Mouse (Mus musculus): ENCODE results near the gene Cfdp1. TPM values are rescaled to one million over a fixed set of nuclear protein-coding genes. Genes with fewer than 3 reads are reported as not detected.

Cfdp1 gene
- polyA plus RNA-seq, 1 experiment from 2014 or later = 195 TPM

DNA sequence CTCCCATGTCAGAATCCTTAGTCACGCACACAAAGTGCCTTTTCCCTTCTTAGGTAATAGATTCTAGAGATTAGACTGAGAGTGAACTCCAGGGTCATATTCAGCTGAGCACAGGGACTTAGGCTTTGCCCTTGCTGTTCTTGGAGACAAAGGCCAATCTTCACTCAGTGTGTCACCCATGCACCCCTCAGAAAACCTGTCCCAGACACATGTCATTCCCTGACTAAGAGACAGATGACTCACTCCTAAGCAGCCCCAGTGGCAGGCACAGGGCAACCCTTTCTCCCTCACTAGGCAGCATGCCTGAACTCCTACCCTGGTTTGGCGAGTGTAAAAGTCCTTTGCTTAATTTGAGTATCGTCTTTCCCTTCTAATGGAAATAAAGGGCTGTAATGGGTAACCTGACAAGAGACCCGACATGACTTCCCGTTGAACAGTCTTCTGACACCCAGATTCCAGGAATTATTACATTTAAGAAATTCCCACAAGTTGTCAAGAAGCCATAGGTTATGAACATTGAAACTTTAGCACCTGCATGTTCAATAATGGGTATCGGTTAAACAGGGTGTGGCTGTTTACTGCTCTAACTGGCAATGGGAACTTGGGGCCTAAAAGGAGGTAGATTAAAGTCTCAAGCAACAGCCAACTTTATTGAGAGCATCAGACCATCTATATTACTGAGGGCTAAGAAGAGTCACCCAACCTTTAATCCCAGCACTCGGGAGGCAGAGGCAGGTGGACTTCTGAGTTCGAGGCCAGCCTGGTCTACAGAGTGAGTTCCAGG lies 106.0 kb downstream of the Cfdp1 start:
- H3K27ac ChIP-seq (ENCODE audit: low read depth) = no peak overlapping the region
- DNase-seq = no peak
- H3K4me2 ChIP-seq = no peak overlapping the region
- no peak for ATAC-seq (ENCODE audit: insufficient read depth)
- H3K36me3 ChIP-seq (ENCODE audit: insufficient read depth) = no peaks in the 10 kb centered on the region
- no peaks in the 10 kb centered on the region for H3K9me3 ChIP-seq (ENCODE audit: low read depth, low read length)
- peaks cover 19% of the 10 kb centered on the region for H3K4me1 ChIP-seq (ENCODE audit: insufficient read depth)
- H3K4me3 ChIP-seq (ENCODE audit: low read depth, low read length) = no peak overlapping the region
- no peaks in the 10 kb centered on the region for H3K27me3 ChIP-seq (ENCODE audit: insufficient read depth, low read length)
- WGBS = 72% methylated on average over 8 of the region's 8 CpGs
- no peak for TF ChIP-seq CTCF (IDR thresholded peaks at IDR 0.05; ENCODE audit: low read depth)
- H3K9ac ChIP-seq = no peak overlapping the region

DNA sequence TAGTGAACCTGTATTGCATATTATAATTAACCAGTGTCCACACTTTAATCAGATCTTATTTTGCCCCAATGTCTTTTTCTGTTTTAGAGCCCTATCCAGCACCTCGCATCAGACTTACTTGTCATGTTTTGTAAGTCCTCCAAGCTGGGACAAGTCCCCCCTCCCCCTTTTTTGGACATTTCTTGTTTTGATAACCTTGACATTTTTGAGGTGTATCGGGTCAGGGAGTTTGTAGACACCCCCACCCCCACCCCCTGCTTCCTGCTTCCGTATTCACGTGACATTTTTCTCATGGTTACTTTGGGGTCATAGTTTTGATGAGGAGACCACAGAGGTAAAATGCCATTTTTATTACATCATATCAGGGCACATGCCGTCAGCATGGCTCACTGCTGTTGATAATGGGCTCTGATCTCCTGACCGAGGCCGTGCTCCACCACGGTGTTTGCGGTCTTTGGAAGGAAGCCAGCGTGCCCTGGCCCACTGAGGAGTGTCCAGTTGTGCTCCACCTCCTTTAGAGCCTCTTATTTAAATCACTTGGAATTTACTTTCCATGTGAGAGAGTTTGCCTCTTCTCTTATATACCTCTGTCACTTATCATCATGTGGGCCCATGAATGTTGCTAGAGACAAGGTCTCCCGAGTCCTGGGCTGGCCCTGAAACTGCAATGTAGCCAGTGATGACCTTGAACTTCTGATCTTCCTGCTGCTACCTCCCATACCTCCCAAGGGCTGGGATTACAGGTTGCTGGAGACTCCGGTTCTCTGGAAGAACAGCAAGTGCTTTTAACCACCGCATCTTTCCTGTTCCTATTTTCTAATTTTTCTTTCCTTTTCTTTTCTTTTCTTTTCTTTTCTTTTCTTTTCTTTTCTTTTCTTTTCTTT lies 107.3 kb downstream of the Cfdp1 start:
- no peak overlapping the region for H3K27ac ChIP-seq (ENCODE audit: low read depth)

DNA sequence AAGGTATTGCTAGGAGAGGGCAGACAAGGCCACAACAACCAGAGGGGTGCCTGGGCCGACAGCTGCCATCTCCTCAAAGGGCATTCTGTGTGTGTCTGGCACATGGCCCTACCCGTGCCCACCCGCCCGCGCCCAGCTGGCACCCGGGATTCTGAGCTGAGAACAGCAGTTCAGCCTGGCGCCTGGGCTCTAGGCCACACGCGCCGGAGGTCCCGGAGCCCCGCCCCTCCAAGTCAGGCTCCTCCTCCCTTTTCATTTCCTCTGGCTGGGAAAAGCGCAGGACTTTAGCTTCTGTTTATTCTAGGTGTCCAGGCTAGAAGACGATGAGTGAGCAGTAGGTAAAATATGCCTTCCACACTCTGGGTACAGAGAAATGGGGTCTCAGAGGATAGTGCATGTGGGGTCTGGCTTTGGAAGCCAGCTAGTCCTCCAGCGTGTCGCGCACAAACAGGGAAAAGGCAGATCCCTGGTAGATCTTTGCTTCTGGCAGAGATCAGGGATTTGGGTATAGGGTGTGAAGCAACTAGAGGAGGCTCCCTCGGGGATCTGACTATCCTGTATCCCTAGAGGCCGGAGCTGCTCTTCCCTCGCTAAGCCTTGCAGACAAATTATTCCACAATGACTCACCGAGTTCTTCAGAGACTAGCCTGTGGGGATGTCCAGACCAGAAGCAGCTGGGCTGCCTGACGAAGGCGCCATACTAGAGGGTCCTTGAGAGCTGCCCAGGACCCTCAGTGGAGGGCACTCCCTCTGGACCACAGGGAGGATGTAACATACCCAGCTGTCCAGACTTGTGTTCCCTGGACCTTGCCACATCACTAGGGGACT lies 108.3 kb downstream of the Cfdp1 start:
- peak overlapping the region; percentile 64 for H3K4me2 ChIP-seq
- no peaks in the 10 kb centered on the region for H3K27me3 ChIP-seq (ENCODE audit: insufficient read depth, low read length)
- no peaks in the 10 kb centered on the region for H3K36me3 ChIP-seq (ENCODE audit: insufficient read depth)
- peak; percentile 86 for DNase-seq
- H3K4me1 ChIP-seq (ENCODE audit: insufficient read depth) = peaks cover 37% of the 10 kb centered on the region
- H3K27ac ChIP-seq (ENCODE audit: low read depth) = peak overlapping the region; percentile 83
- peak overlapping the region; percentile 24 for H3K4me3 ChIP-seq (ENCODE audit: low read depth, low read length)
- ATAC-seq (ENCODE audit: insufficient read depth) = peak; percentile 65
- no peak for TF ChIP-seq CTCF (IDR thresholded peaks at IDR 0.05; ENCODE audit: low read depth)
- WGBS = 4% methylated on average over 23 of the region's 23 CpGs
- H3K9me3 ChIP-seq (ENCODE audit: low read depth, low read length) = no peaks in the 10 kb centered on the region
- H3K9ac ChIP-seq = peak overlapping the region; percentile 24

More for the DNA sequence above, 107.3 kb downstream of the Cfdp1 start:
- no peak overlapping the region for H3K9ac ChIP-seq
- H3K4me1 ChIP-seq (ENCODE audit: insufficient read depth) = peaks cover 29% of the 10 kb centered on the region
- ATAC-seq (ENCODE audit: insufficient read depth) (no peak), DNase-seq (no peak)
- no peak overlapping the region for H3K4me3 ChIP-seq (ENCODE audit: low read depth, low read length)
- H3K27me3 ChIP-seq (ENCODE audit: insufficient read depth, low read length) = no peaks in the 10 kb centered on the region
- H3K9me3 ChIP-seq (ENCODE audit: low read depth, low read length) = no peaks in the 10 kb centered on the region
- no peaks in the 10 kb centered on the region for H3K36me3 ChIP-seq (ENCODE audit: insufficient read depth)
- WGBS = 41% methylated on average over 13 of the region's 13 CpGs
- no peak overlapping the region for H3K4me2 ChIP-seq
- no peak for TF ChIP-seq CTCF (IDR thresholded peaks at IDR 0.05; ENCODE audit: low read depth)

DNA sequence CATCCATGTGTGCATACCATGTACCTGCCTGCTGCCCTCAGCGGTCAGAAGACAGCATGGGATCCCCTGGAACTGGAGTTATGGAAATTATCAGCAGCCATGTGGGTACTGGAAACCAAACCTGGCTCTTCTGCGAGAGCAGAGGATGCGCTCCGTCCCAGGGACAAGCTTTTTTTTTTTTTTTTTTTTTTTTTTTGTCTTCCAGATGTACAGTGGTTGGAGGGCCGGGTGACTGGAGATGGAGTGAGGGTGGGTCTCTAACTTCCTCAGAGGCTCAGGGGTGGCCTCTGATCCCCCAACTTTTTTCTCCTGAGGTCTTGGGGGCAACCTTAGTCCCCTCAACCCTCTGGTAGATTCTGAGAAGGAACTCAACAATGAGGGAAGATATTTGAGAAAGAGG lies 109.0 kb downstream of the Cfdp1 start:
- Histone ChIP-seq H3K4me3 (ENCODE audit: low read depth, low read length) (no peak overlapping the region), H3K9ac (no peak overlapping the region), H3K36me3 (ENCODE audit: insufficient read depth) (no peaks in the 10 kb centered on the region), H3K9me3 (ENCODE audit: low read depth, low read length) (no peaks in the 10 kb centered on the region), H3K4me2 (no peak overlapping the region), H3K4me1 (ENCODE audit: insufficient read depth) (peaks cover 41% of the 10 kb centered on the region), H3K27me3 (ENCODE audit: insufficient read depth, low read length) (no peaks in the 10 kb centered on the region), H3K27ac (ENCODE audit: low read depth) (no peak overlapping the region; the same call in 1 of the 2 replicates)
- no peak for ATAC-seq (ENCODE audit: insufficient read depth)
- no peak for DNase-seq
- WGBS = 55% methylated on average over 5 of the region's 5 CpGs
- no peak for TF ChIP-seq CTCF (IDR thresholded peaks at IDR 0.05; ENCODE audit: low read depth)

DNA sequence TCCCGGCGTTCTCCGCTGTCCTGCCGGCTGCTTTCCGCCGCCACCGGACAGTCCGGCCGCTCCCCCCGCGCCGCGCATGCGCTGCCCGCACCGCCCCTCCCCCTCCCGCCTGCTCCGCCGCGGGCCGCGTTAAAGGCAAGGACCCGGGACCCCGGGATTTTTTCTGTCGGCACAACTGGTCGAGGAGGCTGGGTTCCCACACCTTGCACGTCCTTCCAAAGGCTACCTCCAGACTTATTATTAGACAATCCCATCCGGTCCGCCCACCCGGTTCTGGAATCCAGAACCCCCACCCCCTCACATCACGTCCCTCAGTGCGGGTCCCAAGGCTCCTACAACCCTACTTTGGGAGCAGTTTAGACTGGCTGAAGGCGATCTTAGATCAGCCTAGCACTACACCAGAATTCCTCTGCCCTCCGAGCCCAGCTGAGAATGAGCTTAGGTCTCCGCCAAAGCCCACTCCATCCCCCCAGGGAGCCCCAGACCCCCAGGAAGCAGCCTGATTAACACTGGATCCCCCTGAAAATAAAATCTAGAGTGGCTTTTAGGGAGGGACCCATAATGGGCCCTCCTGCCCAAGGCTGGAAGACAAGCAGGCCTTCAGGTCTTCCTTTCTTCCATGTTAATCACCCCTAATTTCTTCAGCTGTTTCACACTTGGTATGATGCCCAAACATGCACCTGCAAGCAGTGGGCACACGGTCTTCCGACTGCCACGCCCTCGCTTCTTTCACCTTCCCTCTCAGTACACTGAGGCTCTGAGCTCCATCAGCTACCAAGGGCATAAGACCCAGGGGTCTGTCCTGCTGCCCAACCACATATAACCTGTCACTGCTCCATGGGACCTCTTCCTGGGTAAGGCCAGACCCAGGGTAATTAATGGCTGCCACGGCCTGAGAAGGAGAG lies 110.0 kb downstream of the Cfdp1 start, which contains the start of gene Bcar1:
Gene Bcar1 (minus strand): TSS at position 18 of the 905 bp plus-strand sequence.
- H3K27me3 ChIP-seq (ENCODE audit: insufficient read depth, low read length) = no peaks in the 10 kb centered on the region
- peak within 1 kb of the TSS; percentile 94 for H3K4me3 ChIP-seq (ENCODE audit: low read depth, low read length)
- DNase-seq = peak; percentile 88
- peak within 1 kb of the TSS; percentile 73 for H3K27ac ChIP-seq (ENCODE audit: low read depth)
- H3K9ac ChIP-seq = peak within 1 kb of the TSS; percentile 91
- H3K4me1 ChIP-seq (ENCODE audit: insufficient read depth) = peaks cover 47% of the 10 kb centered on the region
- H3K36me3 ChIP-seq (ENCODE audit: insufficient read depth) = 0 out of 2 replicates have a peak, but pooled peaks cover 3% of the 10 kb centered on the region
- ATAC-seq (ENCODE audit: insufficient read depth) = peak; percentile 55
- no peaks in the 10 kb centered on the region for H3K9me3 ChIP-seq (ENCODE audit: low read depth, low read length)
- peak within 1 kb of the TSS; percentile 73 for H3K4me2 ChIP-seq
- 9% methylated on average over 40 of the region's 40 CpGs for WGBS
- no peak for TF ChIP-seq CTCF (IDR thresholded peaks at IDR 0.05; ENCODE audit: low read depth)
